Mouse (Mus musculus) brain, embryonic 14.5 days (tissue): ENCODE results near the gene Gm36864.

ENCODE experiments used
- CTCF ChIP-seq: fragments of 200-500 bp; IDR thresholded peaks from 2 replicates; pipeline ENCODE4 v1.5.1; 2012; ENCODE audit warnings: inconsistent platforms, mild to moderate bottlenecking, moderate library complexity, borderline replicate concordance; ENCODE audit not compliant: insufficient read depth, insufficient read length; ENCODE audit errors: extremely low read depth
- POLR2A ChIP-seq: fragments of 200-500 bp; IDR thresholded peaks from 2 replicates; pipeline ENCODE4 v1.6.1; 2012; ENCODE audit warnings: mild to moderate bottlenecking, inconsistent platforms, borderline replicate concordance; ENCODE audit not compliant: poor library complexity, insufficient read depth, insufficient read length, severe bottlenecking; ENCODE audit errors: extremely low read depth

DNA sequence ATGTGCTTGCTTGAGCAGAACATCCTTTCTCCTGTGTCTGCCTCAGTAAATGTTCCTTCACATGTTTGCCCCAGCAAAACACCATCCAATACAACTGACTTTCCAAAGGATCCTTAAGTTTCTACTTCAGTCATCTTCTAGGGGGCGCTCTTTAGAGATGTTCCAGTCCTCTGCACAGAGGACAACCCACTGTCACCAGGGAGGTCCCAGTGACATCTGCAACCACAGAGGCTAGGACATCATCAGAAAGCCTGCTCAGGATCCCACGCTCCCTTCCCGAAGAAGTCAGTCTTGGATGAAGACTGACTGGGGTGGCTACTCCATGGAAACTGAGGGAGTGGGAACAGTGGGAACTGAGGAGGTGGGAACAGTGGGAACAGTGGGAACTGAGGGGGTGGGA lies 39.6 kb downstream of the Gm36864 start:
- TF ChIP-seq POLR2A (no peak), CTCF (no peak)
